Mouse (Mus musculus) heart, postnatal 4 days (tissue): ENCODE results near the gene Farp1. TPM values are rescaled to one million over a fixed set of nuclear protein-coding genes. Genes with fewer than 3 reads are reported as not detected.

ENCODE experiments used
- DNase-seq: peaks from one replicate; pipeline ENCODE4 v3.0.0; 2021
- total RNA-seq, 2 experiments: library from RNA; stranded (reverse); gene quantifications; 2 replicates each; pipeline ENCODE4 v1.2.3; 2021

Farp1 gene
- total RNA-seq, 2 experiments from 2014 or later, result 42.9 to 43.2 TPM

DNA sequence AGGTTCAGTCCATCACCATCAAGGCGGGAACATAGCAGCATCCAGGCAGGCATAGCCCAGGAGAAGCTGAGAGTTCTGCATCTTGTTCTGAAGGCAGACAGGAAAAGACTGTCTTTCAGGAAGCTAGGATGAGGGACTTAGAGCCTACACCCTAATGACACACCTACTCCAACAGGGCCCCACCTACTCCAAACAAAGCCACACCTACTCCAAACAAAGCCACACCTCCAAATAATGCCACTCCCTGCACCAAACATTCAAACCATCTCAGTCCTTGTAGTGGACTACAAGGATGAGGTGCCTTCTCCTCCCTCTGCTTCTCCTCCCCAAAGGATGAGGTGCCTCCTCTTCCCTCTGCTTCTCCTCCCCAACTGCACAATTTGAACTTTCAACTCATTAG lies 23.5 kb downstream of the Farp1 start:
- no peak for DNase-seq

DNA sequence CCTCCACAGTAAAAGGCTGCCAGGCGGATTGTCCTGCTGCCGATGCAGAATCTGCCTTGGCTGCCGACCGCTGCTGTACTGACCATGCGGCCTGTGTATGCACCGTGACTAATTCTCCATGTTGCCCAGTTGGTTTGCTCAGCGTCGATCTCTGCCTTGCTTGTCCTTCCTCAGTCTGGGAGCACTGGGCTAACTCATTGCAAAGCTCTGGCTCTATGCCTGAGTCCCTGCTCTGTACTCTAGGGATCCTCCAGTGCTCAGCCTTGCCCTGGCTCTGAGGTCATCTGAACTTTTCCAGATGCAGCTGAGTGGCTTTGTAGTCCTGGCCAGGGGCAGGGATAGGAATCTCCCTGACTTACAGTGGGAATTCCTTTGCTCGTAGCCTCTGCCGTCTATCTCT lies 24.3 kb downstream of the Farp1 start:
- peak; percentile 65 for DNase-seq

DNA sequence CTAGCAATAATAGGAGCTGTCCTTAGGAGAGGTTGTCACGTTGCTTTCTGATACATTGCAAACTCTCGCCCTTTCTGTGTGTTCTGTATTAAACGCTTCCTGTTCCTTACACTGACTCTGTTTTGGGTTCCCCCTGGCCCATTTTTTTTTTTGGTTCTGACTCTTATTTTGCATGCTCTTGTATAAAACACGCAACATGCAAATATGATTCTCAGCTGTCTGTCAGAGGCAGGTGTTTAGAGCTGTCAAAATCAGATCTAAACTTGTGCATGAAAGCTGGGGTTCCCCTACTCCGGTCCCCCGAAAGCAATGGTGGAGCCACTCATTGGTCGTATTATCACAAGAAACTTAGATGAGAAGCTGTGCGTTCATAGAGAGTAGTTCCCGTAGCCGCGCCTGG lies 25.5 kb downstream of the Farp1 start:
- DNase-seq, result no peak

DNA sequence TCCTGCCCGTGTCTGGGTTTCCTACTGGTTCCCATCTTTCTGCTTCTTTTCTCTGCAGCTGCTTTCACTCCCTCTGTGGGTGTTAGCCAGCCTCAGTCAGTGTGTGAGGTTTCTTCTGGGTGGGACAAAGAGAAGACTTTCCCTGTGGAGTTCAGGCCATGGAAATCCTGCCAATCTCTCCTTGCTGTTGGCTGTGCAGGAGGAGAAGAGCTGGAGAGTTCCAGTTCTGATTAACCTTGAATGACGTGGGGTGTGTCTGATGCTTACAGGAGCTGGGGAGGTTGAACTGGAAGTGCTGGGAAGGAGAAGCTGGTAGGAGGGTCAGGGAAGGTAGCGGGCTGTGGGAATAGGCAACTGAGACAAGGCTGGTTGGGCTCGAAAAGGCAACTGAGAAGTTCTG lies 26.7 kb downstream of the Farp1 start:
- DNase-seq, result peak; percentile 55

DNA sequence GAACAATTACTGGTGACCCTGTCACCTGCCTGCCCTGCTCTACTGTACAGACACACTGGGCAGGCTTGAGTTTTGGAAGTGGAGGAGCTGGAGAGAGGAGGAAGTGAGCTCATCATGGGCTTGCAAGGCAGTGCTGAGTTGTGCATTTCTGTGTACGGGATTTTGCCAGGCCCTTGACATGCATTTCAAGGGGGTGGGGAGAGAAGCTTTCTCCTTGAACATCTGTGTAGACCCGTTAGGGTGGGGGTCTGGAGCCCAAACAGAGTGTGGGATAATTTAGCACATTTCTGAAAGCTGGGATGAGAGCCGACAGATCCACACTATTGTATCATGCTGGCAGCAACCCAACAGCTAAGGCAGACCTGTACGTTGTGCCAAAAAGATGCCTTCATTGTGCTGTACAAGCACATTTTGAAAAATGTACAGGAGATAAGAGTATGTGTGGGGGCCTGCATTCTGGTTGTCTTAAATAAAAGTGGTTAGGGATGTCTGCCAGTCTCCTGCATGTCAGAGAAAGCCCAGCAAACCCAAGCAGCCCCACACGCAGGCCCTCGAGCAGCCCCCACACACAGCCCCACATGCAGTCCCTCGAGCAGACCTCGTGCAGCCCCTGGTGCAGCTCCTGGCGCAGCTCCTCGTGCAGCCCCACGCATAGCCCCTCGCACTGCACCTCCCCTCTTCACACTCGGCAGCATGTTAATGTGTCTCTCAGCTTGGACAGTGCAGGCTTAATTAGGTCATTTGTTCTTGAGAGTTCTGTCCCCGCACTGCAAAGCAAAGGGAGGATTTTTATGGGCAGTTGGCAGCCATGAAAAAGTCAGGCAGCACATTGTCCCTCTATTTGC lies 27.5 kb downstream of the Farp1 start:
- peak; percentile 61 for DNase-seq

DNA sequence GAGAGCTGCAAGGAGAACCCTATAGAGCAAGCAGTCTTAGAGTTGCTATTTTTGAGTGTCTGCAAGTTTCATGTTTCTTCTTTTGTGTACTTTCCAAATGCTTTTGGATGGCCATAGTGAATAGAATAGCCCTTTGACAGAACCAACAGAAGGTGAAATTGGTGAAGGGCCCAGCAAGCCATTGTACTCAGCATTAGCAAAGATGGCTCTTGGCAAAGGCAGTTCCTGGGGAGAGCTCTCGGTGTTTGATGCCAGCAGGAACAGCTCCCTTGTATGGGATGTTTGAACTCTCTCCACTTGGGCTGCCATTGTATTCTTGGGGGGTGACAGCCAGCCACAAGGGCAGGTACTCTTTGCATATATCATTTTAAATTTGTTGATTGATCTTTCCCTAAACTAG lies 29.7 kb downstream of the Farp1 start:
- DNase-seq, result no peak

DNA sequence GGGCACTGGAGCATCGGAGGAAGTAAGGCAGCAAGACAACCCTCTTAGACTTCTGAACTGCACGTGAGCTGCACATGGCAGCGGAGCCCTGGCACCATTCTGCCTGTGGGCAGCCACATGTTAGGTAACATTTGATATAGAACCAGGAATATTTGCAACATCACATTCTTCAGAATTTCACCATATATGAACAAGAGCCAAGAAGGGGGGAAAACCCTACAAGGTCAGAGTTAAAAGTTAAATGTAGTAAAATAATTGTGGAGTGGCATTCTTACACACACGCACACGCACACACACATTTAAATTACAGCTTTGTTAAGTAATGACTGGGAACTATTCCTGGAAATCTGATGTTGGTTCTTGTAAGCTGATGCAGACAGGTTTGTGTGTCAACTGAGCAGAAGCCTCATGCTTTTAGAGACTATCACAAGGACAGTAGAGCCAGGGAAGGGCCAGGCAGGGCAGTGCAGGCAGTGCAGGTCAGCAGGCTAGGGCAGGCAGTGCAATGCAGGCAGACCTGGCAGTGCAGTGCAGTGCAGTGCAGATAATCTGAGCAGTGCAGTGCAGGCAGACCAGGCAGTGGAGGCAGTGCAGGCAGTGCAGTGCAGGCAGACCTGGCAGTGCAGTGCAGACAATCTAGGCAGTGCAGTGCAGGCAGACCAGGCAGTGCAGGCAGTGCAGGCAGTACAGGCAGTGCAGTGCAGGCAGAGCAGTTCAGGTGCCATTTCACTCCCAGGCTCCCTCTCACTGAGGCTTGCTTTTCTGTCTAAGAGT lies 38.3 kb downstream of the Farp1 start:
- no peak for DNase-seq

DNA sequence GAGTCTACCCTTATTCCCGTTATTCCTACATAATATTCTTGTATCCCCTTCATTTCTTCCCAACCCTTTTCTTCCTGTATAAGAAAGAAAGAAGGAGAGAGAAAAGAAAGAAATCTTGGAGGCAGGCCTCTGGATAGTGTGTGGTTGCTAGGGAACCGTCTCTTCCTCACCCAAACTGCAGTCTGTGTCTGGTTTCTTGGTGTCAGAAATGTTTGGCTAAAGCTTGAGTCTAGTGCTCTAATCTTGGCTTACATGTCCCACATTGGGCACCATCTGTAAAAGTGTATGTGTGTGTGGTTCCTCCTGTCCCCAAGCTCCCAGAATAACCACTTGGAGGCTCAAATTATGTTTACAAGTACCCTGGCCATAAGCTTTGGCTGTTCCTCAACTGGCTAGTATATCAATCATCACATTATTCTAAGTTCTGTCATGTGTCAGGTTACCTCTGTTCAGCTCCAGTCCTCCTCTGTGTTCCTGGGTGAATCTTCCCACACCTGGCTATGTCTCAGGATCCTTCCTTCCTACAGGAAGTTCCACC lies 39.3 kb downstream of the Farp1 start:
- DNase-seq, result no peak

DNA sequence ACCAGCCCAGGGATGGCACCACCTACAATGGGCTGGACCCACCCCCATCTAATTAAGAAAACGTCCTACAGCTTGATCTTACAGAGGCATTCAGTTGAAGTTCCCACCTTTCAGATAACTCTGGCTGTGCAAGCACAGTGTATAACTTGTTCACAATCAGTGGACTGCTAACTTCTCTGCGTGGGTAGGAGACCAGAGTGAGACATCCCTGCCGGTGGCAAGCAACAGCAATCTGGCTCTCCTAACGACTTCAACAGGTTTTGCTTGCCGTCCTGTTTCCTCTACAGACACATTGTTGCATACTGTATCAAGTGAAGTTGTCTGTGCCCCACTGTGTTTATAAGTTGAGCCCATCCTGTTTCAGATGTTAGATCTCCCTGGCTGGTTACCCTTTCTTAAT lies 45.7 kb downstream of the Farp1 start:
- DNase-seq, result no peak

DNA sequence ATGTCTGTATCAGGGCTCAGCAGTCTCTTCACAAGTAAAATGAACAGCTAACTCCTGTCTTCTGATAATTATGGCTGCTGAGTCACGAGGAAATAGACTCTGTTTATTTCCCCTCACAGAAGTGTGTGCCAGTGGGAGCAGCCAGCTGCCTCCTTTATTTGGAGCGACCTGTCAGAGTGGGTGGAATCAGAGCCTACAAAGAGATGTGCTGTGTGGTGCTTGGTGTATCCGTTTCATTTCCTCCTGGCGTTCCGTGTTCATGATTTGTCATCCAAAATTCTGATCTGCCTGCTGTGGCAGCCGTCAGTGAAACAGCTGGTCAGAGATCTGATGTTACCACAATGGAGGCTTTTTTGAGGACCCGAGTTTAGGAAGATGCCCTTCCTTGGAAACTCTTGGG lies 47.3 kb downstream of the Farp1 start:
- DNase-seq, result peak; percentile 46

DNA sequence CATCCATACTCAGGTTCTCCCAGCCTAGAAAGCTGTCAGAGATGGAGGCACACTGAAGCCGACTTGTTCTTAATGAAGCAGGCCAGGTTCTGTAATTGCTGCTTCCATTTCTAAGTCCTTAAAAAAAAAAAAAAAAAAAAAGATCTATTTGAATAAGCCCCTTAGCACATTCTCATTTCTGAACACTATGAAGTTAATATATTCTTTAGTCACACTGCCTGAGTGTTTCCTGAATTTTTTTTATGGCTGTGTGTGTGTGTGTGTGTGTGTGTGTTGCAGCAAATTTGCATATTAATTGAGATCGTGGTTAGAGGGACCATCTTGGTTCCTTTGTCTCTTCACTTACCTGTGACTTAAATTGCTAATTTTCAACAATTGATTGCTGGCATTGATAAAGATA lies 47.8 kb downstream of the Farp1 start:
- DNase-seq, result no peak

DNA sequence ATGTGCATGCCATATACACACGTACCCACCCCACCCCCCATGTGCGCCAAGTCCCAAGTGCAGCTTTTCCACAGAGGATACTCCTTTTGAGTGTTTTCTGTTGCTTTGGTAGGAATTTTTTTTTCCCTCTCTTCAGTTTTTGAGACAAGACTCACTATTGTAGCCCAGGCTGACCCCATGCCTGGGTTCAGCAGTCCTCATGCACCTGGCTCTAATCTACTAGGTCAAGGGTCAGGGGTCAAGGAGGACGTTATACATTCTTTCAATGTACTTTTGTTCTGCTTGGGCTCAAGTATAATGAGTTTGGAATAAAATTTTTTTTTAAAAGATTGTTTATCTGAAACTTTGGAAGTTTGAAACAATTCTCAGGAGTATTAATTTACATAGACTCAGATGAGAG lies 48.4 kb downstream of the Farp1 start:
- DNase-seq, result no peak

DNA sequence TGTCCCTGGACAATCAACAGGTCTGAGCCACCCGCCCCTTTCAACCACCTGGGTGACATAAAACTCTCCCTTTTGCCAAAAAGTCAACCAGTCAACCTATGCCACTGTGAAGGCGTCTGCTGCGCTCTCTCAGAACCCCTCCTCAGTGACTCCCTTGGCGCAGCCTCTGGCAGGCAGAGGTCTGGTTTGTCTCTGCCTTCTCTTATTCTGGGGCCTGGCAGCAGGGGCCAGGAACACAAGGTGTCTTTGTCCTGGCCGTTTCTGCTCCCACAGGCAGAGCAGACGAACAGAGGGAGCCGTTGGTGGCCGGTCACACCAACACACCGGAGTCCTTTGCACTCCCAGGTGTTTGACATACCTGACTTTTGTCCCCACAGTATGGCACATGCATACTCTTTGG lies 57.5 kb downstream of the Farp1 start:
- no peak for DNase-seq

DNA sequence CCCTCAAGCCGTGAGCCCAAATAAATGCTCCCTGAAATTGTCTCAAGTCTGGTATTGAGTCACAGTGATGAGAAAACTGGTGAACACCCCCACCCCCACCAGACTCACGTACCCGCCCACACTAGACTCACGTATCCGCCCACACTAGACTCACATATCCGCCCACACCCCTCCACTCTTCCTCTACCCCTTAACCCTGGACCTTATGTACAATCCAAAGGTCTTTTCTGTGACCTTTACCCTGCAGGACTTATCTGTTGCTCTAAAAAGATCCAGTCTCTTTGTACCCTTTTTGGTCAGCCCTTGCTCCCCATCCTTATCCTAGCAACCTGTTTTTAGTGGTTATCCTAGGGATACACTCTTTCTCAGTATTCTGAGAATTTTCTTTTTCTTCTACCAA lies 58.9 kb downstream of the Farp1 start:
- DNase-seq, result no peak

DNA sequence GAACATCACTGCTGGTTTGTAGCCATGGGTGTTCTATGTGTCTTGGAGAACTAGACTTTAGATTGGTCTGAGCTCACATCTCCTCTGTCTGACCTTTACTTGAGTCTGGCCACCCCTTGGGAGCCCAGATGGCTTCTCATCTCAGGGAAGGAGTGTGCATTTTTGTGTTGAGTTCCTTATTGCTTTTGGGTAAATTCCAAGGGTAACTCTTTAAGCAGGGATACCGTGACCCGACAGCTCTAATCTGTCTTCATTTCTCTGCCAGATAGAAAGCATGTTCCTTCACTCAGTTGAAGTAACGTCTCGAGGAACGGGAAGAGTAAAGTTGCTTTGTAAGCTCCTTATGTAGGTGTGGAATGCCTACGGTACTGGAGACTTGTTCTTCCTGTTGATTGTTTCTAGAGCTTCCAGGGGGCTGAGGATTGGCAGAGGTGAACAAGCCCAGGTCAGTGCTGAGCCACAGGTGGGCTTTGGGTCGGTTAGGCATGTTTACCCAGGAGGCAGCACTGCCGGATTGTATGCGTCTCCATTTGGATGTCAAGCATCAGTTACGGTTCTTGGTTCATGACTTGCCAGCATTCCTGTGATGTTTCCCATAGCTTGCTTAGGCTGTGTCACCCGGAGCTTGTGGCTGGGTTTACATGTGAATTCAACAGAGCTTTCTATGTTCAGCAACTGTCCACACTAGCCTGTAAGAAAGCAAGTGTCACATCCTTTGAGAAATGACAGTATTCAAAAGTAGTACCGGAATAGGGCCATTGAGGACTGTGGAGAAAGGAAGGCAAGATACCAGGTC lies 62.8 kb downstream of the Farp1 start:
- DNase-seq, result no peak

DNA sequence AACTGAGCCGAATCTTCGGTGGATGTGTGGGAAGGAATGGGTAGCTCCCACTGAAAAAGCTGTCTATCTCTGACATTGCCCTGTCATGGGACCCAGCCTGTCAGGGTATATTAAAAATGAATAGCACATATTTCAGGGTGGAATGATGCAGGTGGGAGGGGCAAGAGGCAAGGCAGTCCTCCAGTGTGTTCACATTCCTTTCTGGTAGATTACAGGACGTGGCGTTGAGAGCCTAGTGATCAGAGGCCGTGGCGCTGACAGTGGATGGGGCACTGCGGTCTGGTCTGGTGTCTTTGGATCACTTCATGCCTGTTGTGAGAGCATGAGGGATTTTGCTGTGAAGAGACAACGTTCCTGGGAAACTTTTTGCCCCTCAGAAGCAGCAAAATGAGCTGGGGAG lies 64.1 kb downstream of the Farp1 start:
- DNase-seq, result peak; percentile 35

DNA sequence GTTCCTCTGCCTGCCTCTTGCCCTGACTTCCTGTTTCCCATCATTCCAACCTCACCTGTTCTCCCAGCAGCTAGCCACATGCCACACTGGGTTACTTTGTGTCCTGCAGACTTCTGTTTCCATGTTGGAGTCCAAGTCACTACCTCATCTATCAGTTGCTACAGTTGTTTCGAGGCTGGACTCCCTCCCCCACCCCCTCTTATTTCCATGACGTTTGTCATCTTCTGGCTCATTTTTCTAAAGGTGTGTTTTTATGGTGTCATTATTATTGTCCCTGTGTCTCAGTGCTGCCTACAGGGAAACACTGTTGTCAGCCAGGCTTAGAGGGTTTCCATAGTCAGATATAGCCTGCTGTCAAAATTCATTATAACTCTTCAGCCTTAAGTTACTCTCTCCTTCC lies 64.9 kb downstream of the Farp1 start:
- DNase-seq, result no peak

DNA sequence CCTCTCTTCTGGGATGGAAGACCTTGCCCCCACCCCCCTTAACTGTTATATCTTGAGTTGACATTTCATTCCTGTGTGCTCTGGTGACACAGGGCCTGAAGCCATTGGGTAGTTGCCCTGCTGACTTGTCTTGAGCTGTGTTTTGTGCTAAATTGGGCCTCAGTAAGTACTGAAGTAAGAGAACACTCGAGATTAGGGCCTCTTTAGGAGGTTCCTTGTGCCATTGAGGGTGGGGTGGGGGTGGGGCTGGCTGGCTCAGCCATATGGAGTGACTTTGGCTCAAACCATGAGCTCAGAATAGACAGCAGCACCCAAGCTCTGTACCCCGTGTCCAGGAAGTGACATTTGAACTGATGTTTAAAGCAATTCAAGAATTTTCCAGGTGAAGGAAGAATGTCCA lies 65.8 kb downstream of the Farp1 start:
- DNase-seq, result no peak

DNA sequence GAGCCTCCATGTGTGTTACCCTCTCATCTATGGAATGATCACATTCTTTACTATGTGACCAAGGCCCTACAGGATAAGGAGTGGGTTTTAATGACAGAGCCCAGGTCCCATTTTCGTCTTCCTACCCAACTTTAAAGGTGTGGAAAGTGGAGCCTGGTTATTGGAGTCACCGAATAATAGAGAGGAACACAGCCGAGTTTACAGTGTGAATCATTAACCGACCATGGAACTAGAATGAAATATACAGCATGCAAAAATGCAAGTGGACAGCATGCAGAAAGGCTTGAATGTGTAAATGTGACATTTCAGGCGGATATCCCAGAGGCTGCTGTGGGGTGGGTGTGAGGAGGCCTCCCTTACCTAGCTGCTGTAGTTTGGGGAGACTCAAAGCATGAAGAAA lies 66.5 kb downstream of the Farp1 start:
- DNase-seq, result no peak

DNA sequence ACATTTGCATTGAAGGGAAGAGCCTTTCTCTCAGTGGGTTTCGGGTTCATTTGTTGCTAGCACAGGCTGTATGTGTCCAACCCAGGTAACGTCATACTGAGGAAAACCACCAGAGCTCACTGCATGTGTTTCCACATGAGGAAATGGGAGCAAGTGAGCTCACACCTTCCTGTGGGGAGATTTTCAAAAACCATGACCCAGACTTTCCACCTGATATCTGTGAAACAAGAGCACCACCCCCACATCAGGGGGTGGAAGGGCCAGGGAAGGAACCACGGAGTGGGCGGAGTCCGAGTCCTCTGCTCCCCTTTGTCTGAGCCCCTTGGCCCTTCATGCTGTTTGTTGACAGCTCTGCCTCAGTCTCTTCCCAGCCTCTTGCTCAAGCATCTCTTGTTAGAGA lies 67.6 kb downstream of the Farp1 start:
- DNase-seq, result no peak

DNA sequence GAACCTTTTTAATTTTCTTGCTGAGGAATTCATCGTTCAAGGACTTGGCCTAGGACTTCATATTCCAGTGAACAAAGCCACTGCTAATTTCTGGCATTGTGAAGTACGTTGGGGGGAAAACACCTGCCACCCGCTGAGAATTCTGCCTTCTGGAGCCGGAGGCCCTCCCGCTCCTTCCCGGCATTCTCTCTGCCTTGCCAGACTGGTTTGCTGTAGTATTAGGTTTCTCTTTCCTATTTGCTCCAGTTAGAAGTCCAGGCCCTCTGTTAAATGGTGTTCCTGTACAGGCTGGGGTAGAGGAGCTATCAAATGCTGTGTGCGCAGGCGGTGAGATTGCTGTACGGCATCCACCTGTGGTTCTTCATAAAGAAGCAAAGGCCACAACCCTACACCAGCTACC lies 68.5 kb downstream of the Farp1 start:
- no peak for DNase-seq

DNA sequence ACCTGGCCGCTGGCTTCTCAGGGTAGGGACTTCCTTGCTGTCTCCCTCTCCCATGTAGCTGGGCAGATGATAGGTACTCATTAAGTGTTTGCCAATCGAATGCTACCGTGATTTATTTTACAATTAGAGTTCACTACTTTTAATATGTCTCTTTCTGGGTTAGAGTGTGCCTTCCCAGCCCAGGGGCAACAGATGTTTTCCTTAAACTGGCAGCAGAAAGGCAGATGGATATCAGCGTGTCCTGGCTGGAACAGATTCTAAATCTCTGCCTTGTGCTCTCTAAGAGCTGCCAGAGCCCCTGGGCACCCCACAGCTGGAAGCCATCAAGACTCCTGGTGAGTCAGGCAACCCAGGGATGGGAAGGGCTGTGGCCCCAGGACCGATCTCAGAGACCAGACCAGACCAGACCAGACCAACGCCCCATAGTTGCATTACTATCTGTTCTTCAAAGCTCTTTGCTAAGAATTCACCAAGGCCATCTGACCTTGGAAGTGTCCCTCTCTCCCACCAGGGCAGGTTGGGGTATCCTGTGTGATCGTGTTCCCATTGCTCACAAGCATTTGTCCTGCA lies 69.8 kb downstream of the Farp1 start:
- DNase-seq, result no peak

DNA sequence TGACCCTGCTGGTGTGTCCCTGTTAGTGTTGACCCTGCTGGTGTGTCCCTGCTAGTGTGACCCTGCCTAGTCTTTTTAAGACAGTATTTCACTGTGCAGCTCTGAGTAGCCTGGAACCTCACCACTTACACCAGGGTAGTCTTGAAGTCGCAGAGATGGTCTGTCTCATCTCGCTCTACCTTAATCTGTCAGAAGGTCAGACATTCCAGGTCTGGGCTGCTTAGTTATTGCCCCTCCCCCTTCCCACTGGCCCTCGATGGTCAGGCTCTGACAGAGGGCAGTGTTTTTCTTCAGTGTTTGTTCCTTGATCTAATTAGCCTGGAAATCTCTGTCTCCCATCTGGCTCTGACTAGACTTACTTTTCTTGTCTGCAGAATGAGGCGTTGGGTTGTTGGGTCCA lies 71.9 kb downstream of the Farp1 start:
- DNase-seq, result no peak
